Mouse (Mus musculus): ENCODE measurements at regions not wholly inside any gene's neighbourhood (a gene's known extent, or its start where the extent isn't known, plus 50 kb on each side); places are given as distances from the start of the nearest gene placed in this dataset.
"Not testable (repeated sequence)": the region's sequence is repeated elsewhere in the genome, so short reads cannot be mapped to it uniquely, and the experiment has no call there.

GRCm38 (mm10) chr17:13432256-13432655, 77.9 kb downstream of the Tcp10c start:
- not testable (repeated sequence) for DNase-seq

- not testable (repeated sequence) for DNase-seq
Observed at GRCm38 (mm10) chr17:13434146-13434545, 79.8 kb downstream of the Tcp10c start.

- DNase-seq, result not testable (repeated sequence)
Observed at GRCm38 (mm10) chr17:13438790-13439189, 84.4 kb downstream of the Tcp10c start.

- not testable (repeated sequence) for DNase-seq
Observed at GRCm38 (mm10) chr17:13440708-13441530, 86.5 kb downstream of the Tcp10c start.

GRCm38 (mm10) chr17:13442229-13442628, 87.9 kb downstream of the Tcp10c start:
- DNase-seq, result not testable (repeated sequence)

GRCm38 (mm10) chr17:13456869-13457600, 102.7 kb downstream of the Tcp10c start:
- DNase-seq, result not testable (repeated sequence)

- DNase-seq, result not testable (repeated sequence)
Observed at GRCm38 (mm10) chr17:13457942-13458341, 103.6 kb downstream of the Tcp10c start.

GRCm38 (mm10) chr17:13458814-13459213, 104.4 kb downstream of the Tcp10c start:
- not testable (repeated sequence) for DNase-seq

- not testable (repeated sequence) for DNase-seq
Observed at GRCm38 (mm10) chr17:13462663-13463062, 108.3 kb downstream of the Tcp10c start.

- not testable (repeated sequence) for DNase-seq
Observed at GRCm38 (mm10) chr17:13465822-13466221, 111.5 kb downstream of the Tcp10c start.

- DNase-seq, result not testable (repeated sequence)
Observed at GRCm38 (mm10) chr17:13469867-13470380, 115.6 kb downstream of the Tcp10c start.

- DNase-seq, result peak; percentile 83
Observed at GRCm38 (mm10) chr17:13472460-13473062, 118.2 kb downstream of the Tcp10c start.

GRCm38 (mm10) chr17:13474310-13475094, 120.1 kb downstream of the Tcp10c start:
- DNase-seq, result peak; percentile 42

GRCm38 (mm10) chr17:13478866-13479571, 124.6 kb downstream of the Tcp10c start:
- DNase-seq, result peak; percentile 48

- DNase-seq, result no peak
Observed at GRCm38 (mm10) chr17:13479572-13480063, 125.2 kb downstream of the Tcp10c start.

GRCm38 (mm10) chr17:13481445-13482085, 127.2 kb downstream of the Tcp10c start:
- DNase-seq, result no peak

- no peak for DNase-seq
Observed at GRCm38 (mm10) chr17:13482136-13482535, 127.8 kb downstream of the Tcp10c start.

- peak; percentile 85 for DNase-seq
Observed at GRCm38 (mm10) chr17:13487291-13488215, 133.2 kb downstream of the Tcp10c start.

- peak; percentile 31 for DNase-seq
Observed at GRCm38 (mm10) chr17:13488608-13489324, 134.4 kb downstream of the Tcp10c start.
